In the genomic region with DNA sequence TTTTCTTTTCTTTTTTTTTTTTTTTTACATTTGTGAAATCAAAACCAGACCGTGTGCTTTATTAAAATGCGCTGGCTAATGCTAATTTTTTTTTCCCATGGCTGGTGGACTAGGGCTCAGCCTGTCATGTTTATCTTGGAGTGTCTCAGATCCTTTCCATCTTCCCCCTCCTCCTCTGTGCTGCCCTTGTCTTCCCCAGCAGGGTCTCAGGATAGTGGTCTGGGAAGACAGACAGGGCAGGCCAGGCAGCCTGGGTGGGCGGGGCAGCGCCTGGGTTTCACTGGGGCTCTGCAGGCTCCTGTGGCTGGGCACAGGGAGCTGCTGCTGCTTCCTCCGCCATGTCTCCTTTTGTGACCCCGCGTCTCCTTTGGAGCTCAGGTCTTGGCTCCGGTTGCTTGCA, we compare ENCODE assay signal across 13 mouse cellular contexts.
DNase-seq lines count a peak whose midpoint lies in the region.
"Had no signal": no experiment of that assay in that cellular context is flagged by ENCODE, and none has a peak within 500 bp of the region (broad histone marks: within the 10 kb centered on the region; RNA-seq: fewer than 3 reads in every experiment).

No protein-coding gene starts in this region.

- no peak for DNase-seq in heart, embryonic 10.5 days (ENCODE audit: low spot score)
- no peak for DNase-seq in heart, postnatal 36 days
- DNase-seq in left cerebral cortex, postnatal 4 days, result peak; percentile 48
- no peak for DNase-seq in left cerebral cortex, adult 18-20 months (ENCODE audit: low spot score in 2 of 2)
- DNase-seq in embryo, embryonic 10 days (ENCODE audit: low spot score), result peak; percentile 56
- peak; percentile 41 for DNase-seq in limb, embryonic 10.5 days (ENCODE audit: low spot score)
- no peak for DNase-seq in adrenal gland, adult 2 months
- no peak for DNase-seq in urinary bladder, postnatal 4 days (ENCODE audit: low spot score in 2 of 2)
- DNase-seq: heart, adult 2 months; kidney, postnatal 25 days; lung, postnatal 10 days had no signal

- intact Hi-C loops in heart, postnatal 36 days (cut with DNase I), result no loop called here
- intact Hi-C loops in left cerebral cortex, postnatal 4 days (cut with DNase I), result no loop called here

- no peaks in the 10 kb centered on the region for H3K9me3 ChIP-seq in heart, embryonic 10.5 days
- H3K9me3 ChIP-seq in limb, embryonic 10.5 days (replicated peaks), result no peaks in the 10 kb centered on the region

- H3K36me3 ChIP-seq in heart, embryonic 10.5 days, result no peaks in the 10 kb centered on the region
- no peaks in the 10 kb centered on the region for H3K36me3 ChIP-seq in limb, embryonic 10.5 days

- peaks cover 55% of the 10 kb centered on the region for H3K4me1 ChIP-seq in heart, embryonic 10.5 days
- peaks cover 35% of the 10 kb centered on the region for H3K4me1 ChIP-seq in limb, embryonic 10.5 days

- WGBS in heart, embryonic 10.5 days, result 40% methylated on average over 8 of the region's 8 CpGs
- WGBS in limb, embryonic 10.5 days, result 35% methylated on average over 8 of the region's 8 CpGs

- no peak overlapping the region for H3K4me3 ChIP-seq in heart, embryonic 10.5 days
- no peak overlapping the region for H3K4me3 ChIP-seq in limb, embryonic 10.5 days
- H3K4me3 ChIP-seq: heart, adult 2 months; left cerebral cortex, adult 2 months had no signal

- peak overlapping the region; percentile 78 for H3K27ac ChIP-seq in heart, embryonic 10.5 days
- H3K27ac ChIP-seq in limb, embryonic 10.5 days, result peak overlapping the region; percentile 61
- H3K27ac ChIP-seq: heart, adult 2 months; left cerebral cortex, adult 2 months had no signal

- 0 out of 2 replicates have a peak, but pooled peaks cover 4% of the 10 kb centered on the region for H3K27me3 ChIP-seq in heart, embryonic 10.5 days (ENCODE audit: insufficient read depth, poor library complexity, severe bottlenecking)
- no peaks in the 10 kb centered on the region for H3K27me3 ChIP-seq in limb, embryonic 10.5 days (ENCODE audit: low read depth, poor library complexity, severe bottlenecking)
- H3K27me3 ChIP-seq: Patski had no signal

Comparison
In these comparisons a context has a peak if more than half of its experiments do, and no peak if none do; other contexts are left out.
1. DNase-seq: peak in left cerebral cortex, postnatal 4 days (single experiment), embryo, embryonic 10 days (single experiment) and limb, embryonic 10.5 days (single experiment); none in heart, embryonic 10.5 days (single experiment), heart, postnatal 36 days (0 of 2), left cerebral cortex, adult 18-20 months (0 of 2), adrenal gland, adult 2 months (single experiment) and urinary bladder, postnatal 4 days (0 of 2).